Mouse (Mus musculus): Measurements from ENCODE around the gene Slc9a3.

Gene Slc9a3

GRCm38 (mm10) chr13:74121141-74121602 is at the start of gene Slc9a3:
TSS of gene Slc9a3 (plus strand) at chr13:74121457.
- peak; percentile 8 for DNase-seq (ENCODE audit: low read depth, low spot score)

GRCm38 (mm10) chr13:74071714-74072113 is 49.5 kb upstream of the Slc9a3 start:
- no peak for DNase-seq (ENCODE audit: low read depth, low spot score)

- no peak for DNase-seq (ENCODE audit: low read depth, low spot score)
Measured at GRCm38 (mm10) chr13:74073369-74073768, 47.9 kb upstream of the Slc9a3 start.

- DNase-seq (ENCODE audit: low read depth, low spot score): no peak
Measured at GRCm38 (mm10) chr13:74090265-74090664, 31.0 kb upstream of the Slc9a3 start.

- DNase-seq (ENCODE audit: low read depth, low spot score): no peak
Measured at GRCm38 (mm10) chr13:74095936-74096335, 25.3 kb upstream of the Slc9a3 start.

- peak; percentile 47 for DNase-seq (ENCODE audit: low read depth, low spot score)
Measured at GRCm38 (mm10) chr13:74096715-74097363, 24.4 kb upstream of the Slc9a3 start.

GRCm38 (mm10) chr13:74098913-74099312 is 22.3 kb upstream of the Slc9a3 start:
- DNase-seq (ENCODE audit: low read depth, low spot score): no peak

GRCm38 (mm10) chr13:74102108-74102830 is 19.0 kb upstream of the Slc9a3 start:
- DNase-seq (ENCODE audit: low read depth, low spot score): no peak

- DNase-seq (ENCODE audit: low read depth, low spot score): no peak
Measured at GRCm38 (mm10) chr13:74102831-74103582, 18.2 kb upstream of the Slc9a3 start.

- no peak for DNase-seq (ENCODE audit: low read depth, low spot score)
Measured at GRCm38 (mm10) chr13:74104417-74104816, 16.8 kb upstream of the Slc9a3 start.

- DNase-seq (ENCODE audit: low read depth, low spot score): no peak
Measured at GRCm38 (mm10) chr13:74107410-74107809, 13.8 kb upstream of the Slc9a3 start.

GRCm38 (mm10) chr13:74112593-74112992 is 8.7 kb upstream of the Slc9a3 start:
- no peak for DNase-seq (ENCODE audit: low read depth, low spot score)

- DNase-seq (ENCODE audit: low read depth, low spot score): no peak
Measured at GRCm38 (mm10) chr13:74113626-74114191, 7.5 kb upstream of the Slc9a3 start.

- DNase-seq (ENCODE audit: low read depth, low spot score): no peak
Measured at GRCm38 (mm10) chr13:74121795-74122330, 606 bp downstream of the Slc9a3 start.

GRCm38 (mm10) chr13:74122632-74123031 is 1.4 kb downstream of the Slc9a3 start:
- DNase-seq (ENCODE audit: low read depth, low spot score): no peak

- no peak for DNase-seq (ENCODE audit: low read depth, low spot score)
Measured at GRCm38 (mm10) chr13:74127571-74127970, 6.3 kb downstream of the Slc9a3 start.

GRCm38 (mm10) chr13:74129909-74130308 is 8.7 kb downstream of the Slc9a3 start:
- DNase-seq (ENCODE audit: low read depth, low spot score): no peak

- DNase-seq (ENCODE audit: low read depth, low spot score): no peak
Measured at GRCm38 (mm10) chr13:74138906-74139647, 17.8 kb downstream of the Slc9a3 start.

- no peak for DNase-seq (ENCODE audit: low read depth, low spot score)
Measured at GRCm38 (mm10) chr13:74140793-74141192, 19.5 kb downstream of the Slc9a3 start.

- no peak for DNase-seq (ENCODE audit: low read depth, low spot score)
Measured at GRCm38 (mm10) chr13:74143282-74143681, 22.0 kb downstream of the Slc9a3 start.

Measured in forelimb bud, embryonic 11.5 days (tissue).